Mouse (Mus musculus) cerebellum, adult 2 months (tissue): Measurements from ENCODE around the gene Plin3. TPM values are rescaled to one million over a fixed set of nuclear protein-coding genes. Genes with fewer than 3 reads are reported as not detected.

ENCODE experiments used
- DNase-seq, 2 experiments: peaks; one replicate each; pipeline ENCODE4 v3.0.0; 2021
- H3K27ac ChIP-seq: fragments of 200-500 bp; 2 replicates; pipeline ENCODE4 v1.5.1; 2012; ENCODE audit warnings: low read length, control low read depth, inconsistent platforms; ENCODE audit not compliant: insufficient read depth
- H3K27me3 ChIP-seq: fragments of 200-500 bp; 2 replicates; pipeline ENCODE4 v1.6.1; 2012; ENCODE audit warnings: inconsistent platforms, mild to moderate bottlenecking, low read length, moderate library complexity; ENCODE audit not compliant: control insufficient read depth, insufficient read depth
- H3K4me1 ChIP-seq: fragments of 200-500 bp; 2 replicates; pipeline ENCODE4 v1.6.1; 2011; ENCODE audit warnings: low read length; ENCODE audit not compliant: control insufficient read depth, insufficient read depth
- H3K4me3 ChIP-seq: fragments of 200-500 bp; replicated peaks from 2 replicates; pipeline ENCODE3; 2011; ENCODE audit warnings: mild to moderate bottlenecking, low read depth, low read length, control low read depth; ENCODE audit not compliant: insufficient read depth
- CTCF ChIP-seq: fragments of 200-500 bp; IDR thresholded peaks from 2 replicates; pipeline ENCODE4 v1.5.1; 2011; ENCODE audit warnings: low read depth, mild to moderate bottlenecking, control low read depth, low read length, moderate library complexity, borderline replicate concordance; ENCODE audit not compliant: insufficient read depth
- POLR2A ChIP-seq: fragments of 200-500 bp; IDR thresholded peaks from 2 replicates; pipeline ENCODE4 v1.6.1; 2011; ENCODE audit warnings: low read length, control low read depth, borderline replicate concordance; ENCODE audit not compliant: insufficient read depth
- WGBS: fragments of 180-500 bp; shearing (Covaris S2); methylation state at CpG from one replicate; pipeline ENCODE4 v1.1.7; 2018; 5-methylcytosine and 5-hydroxymethylcytosine counted together
- polyA plus RNA-seq: library from polyadenylated mRNA; depleted of rRNA; stranded (reverse); fragments of >200 nt; gene quantifications from 2 replicates; pipeline ENCODE4 v1.2.3, GENCODE M21; 2012

The Plin3 gene
- polyA plus RNA-seq, 1 experiment, result 20.9 TPM

DNA sequence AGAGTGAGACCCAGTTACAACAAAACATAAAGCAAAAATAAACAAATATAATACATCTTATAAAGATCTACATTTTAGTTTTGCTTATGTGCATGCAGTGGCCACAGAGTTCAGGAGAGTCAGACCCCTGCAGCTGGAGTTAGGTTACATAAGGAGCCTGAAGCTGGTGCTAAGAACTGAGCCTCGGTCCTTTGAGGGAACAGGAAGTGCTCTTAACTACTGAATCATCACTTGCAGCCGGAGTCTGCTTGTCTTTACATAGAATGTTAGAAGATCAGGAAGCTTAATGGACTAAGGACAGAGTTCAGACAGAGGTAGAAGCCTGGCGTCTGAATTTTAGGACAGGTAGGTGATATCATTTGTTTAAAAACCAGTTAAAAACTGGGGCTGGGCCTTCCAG, 3.8 kb downstream of the Plin3 start:
- Histone ChIP-seq H3K27ac (no peak overlapping the region), H3K4me3 (no peak overlapping the region), H3K27me3 (no peaks in the 10 kb centered on the region), H3K4me1 (peaks cover 15% of the 10 kb centered on the region)
- WGBS, result 73% methylated on average over 3 of the region's 3 CpGs
- TF ChIP-seq CTCF (no peak), POLR2A (no peak)
- DNase-seq, result no peak

DNA sequence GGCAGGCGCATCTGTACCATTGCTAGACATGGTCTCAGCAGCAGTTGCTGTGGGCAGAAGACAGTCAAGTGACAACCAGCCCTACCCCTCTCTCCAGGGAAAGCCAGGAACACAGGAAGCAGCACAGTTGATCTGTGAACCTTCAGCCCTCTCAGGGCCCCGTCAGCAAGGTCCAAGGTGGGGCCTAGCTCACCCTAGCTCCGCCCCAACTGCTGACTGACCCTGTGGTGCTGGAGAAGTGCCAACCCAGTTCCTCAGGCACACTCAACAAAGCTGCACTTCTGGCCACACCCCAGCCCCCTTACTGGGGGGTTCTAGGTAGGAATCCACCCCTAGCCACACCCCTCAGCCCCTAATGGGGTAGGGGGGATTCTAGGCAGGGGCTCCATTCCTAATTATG, 4.8 kb downstream of the Plin3 start:
- H3K27me3 ChIP-seq, result no peaks in the 10 kb centered on the region
- WGBS, result 78% methylated on average over 3 of the region's 3 CpGs
- H3K27ac ChIP-seq, result peak overlapping the region; percentile 66; the same call in 1 of the 2 replicates
- peaks cover 5% of the 10 kb centered on the region for H3K4me1 ChIP-seq
- no peak for DNase-seq
- no peak overlapping the region for H3K4me3 ChIP-seq
- TF ChIP-seq POLR2A (no peak), CTCF (no peak)

DNA sequence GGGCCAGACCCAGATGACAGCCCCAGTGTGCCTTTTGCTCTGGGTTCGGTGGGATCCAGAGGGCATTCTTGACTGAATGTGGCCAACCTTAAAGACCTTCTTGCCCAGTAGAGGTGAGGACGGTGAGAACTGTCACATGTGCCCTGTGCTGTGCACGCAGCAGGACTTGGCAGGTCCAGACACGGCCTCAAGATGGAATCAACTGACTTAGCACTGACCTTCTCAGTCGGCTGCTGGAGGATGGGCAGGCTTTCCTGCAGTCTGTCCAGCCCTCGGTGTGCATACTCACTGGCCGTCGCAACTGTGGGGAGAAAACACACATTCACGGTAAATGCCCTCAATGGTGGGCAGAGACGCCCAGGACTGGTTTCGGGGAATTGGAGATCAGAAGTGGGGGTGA, 6.7 kb downstream of the Plin3 start:
- Histone ChIP-seq H3K27ac (no peak overlapping the region), H3K4me3 (no peak overlapping the region), H3K4me1 (no peaks in the 10 kb centered on the region), H3K27me3 (no peaks in the 10 kb centered on the region)
- DNase-seq, result no peak
- TF ChIP-seq POLR2A (no peak), CTCF (no peak)
- 92% methylated on average over 11 of the region's 11 CpGs for WGBS

DNA sequence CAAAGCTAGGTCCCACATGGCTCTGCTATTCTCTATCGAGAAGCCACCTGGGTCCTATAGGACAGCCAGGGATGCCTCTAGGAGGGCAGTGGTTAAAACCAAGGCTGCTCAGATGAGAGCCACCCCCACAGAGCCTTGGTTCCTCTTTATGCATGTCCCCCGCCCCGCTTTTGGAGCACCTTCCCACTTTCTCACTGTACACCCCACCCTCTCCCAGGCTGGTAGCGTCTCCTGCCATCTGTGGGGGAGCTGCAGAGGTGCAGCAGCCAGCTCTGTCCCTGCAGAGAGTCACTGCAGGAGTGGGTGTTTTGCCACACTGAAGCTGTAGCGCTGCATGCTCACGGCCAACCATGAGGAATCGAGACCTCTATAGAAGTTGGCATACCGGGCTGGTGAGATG, 9.4 kb downstream of the Plin3 start:
- Histone ChIP-seq H3K27me3 (no peaks in the 10 kb centered on the region), H3K4me3 (no peak overlapping the region), H3K27ac (peak overlapping the region; percentile 73), H3K4me1 (no peaks in the 10 kb centered on the region)
- no peak for DNase-seq
- no peak for TF ChIP-seq CTCF
- no peak for TF ChIP-seq POLR2A
- 56% methylated on average over 8 of the region's 8 CpGs for WGBS

DNA sequence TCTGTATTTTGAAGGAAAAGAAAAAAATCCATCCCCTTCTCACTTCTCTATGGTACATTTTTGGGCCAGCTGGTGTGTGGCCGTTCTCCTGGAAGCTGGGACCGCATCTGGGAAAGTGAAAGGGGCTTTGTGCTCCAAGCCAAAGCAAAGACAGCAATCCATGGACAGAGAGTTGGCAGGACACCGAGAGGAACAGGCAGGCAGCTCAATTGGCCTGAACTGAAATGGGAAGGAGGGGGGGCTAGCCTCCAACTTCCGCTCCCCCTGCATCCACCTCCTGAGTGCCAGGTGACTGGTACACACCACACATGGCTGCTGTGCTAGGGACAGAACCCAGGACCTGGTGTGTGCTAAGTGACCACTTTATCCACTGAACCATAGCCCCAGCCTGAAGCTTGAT, 9.9 kb downstream of the Plin3 start:
- Histone ChIP-seq H3K27ac (peak overlapping the region; percentile 73), H3K27me3 (no peaks in the 10 kb centered on the region), H3K4me3 (no peak overlapping the region), H3K4me1 (no peaks in the 10 kb centered on the region)
- no peak for TF ChIP-seq CTCF
- TF ChIP-seq POLR2A, result no peak
- DNase-seq, result no peak
- 23% methylated on average over 4 of the region's 4 CpGs for WGBS

DNA sequence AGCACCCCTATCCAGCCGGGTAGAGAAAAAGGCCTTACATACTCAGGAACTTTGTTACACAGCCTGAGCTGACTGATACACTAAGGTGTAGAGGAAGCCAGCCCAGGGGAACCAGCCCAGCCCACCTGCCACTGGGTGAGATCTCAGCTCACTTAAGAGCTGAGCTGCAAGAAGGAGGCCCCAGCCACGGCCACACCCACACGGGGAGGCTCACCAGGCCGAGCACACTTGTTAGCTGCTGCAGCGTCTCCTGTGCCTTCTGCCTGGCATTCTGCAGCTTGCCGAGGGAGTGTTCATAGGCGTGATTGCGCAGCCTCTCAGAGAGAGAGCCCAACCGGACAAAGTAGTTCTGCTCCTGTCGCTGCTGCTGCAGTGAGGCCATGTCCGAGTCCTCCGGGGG, 11.5 kb downstream of the Plin3 start:
- no peak for DNase-seq
- H3K27ac ChIP-seq, result no peak overlapping the region
- TF ChIP-seq CTCF, result no peak
- no peak for TF ChIP-seq POLR2A
- no peaks in the 10 kb centered on the region for H3K4me1 ChIP-seq
- H3K4me3 ChIP-seq, result no peak overlapping the region
- H3K27me3 ChIP-seq, result no peaks in the 10 kb centered on the region
- WGBS, result 88% methylated on average over 12 of the region's 12 CpGs

DNA sequence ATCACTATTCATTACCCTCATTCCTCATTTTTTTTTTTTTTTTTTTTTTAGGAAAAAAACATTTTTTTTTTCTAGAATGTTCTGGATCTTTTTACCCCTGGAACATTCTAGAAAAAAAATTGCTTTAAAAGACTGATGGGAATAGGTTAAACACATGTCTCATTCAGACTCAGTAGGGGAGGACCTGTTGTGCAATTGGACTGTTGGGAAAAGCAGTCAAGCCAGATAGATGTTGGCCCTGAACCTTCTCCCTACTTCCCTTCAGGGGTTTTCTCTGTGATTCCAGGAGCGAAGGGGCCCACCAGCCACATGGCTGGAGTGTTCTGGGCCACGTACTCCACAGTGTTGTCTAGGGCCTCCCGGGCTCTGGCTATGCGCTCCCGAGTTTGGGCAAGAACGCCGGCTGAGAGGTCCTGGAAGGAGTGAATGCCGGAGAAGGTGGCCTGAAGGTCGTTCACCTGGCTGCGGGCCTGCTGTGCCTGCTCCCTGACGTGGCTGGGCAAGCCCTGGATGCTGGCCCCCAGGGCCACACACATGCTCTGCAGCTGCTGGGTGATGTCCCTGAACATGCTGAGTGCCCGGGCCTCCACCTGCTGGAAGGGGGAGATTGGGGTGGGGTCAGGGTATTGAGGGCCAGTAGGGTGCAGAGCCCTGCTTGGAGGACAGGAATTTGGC, 13.1 kb downstream of the Plin3 start:
- Histone ChIP-seq H3K27ac (no peak overlapping the region), H3K27me3 (no peaks in the 10 kb centered on the region), H3K4me1 (no peaks in the 10 kb centered on the region), H3K4me3 (no peak overlapping the region)
- 79% methylated on average over 12 of the region's 12 CpGs for WGBS
- DNase-seq, result no peak
- no peak for TF ChIP-seq POLR2A
- no peak for TF ChIP-seq CTCF

DNA sequence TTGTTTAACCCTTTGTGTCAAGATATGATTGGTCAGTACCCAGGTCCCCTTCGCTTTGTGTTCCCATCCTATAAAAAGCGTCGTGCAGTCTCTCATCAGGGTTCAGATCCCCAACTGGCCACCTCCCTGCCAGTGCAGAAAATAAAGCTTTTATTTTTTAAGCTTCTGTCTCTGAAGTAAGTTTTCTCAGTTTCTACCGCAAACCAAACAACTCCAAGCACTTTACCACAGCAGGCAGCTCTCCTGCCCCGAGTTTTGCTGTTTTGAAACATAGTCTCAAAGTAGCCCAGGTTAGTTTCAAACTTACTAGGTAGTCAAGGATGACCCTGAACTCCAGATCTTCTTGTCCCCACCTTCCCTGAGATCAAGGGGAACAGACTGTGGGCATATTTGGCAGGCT, 14.3 kb downstream of the Plin3 start:
- Histone ChIP-seq H3K4me1 (no peaks in the 10 kb centered on the region), H3K27ac (no peak overlapping the region), H3K4me3 (no peak overlapping the region), H3K27me3 (no peaks in the 10 kb centered on the region)
- DNase-seq, result no peak
- TF ChIP-seq CTCF (no peak), POLR2A (no peak)
- 91% methylated on average over 5 of the region's 5 CpGs for WGBS
